Mouse (Mus musculus) lung, postnatal 36 days (tissue): ENCODE measurements around the gene Ccr4.

Source experiments
- DNase-seq: peaks from one replicate; pipeline ENCODE4 v3.0.0; 2022; ENCODE audit warnings: mixed read lengths

Gene Ccr4

DNA sequence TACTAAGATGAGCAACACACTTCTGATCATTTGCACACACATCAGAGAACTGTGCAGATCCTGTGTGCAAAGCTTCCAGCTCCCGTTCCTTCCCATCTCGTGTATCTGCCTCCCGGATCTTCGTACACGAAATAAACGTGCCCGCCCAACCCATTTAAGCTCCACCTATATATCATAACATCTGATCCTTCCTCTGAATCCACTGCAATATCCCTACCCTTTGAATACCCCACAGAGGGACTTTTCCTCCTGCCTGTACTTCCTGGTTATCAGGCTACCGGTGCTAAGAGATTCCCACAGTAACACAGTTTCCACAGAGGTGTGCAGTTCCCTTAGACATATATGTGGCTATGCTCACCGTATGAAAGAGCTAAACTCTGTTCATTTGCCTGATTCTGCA, at the start of gene Ccr4:
TSS of gene Ccr4 (minus strand) at position 101 of the 400 bp plus-strand sequence.
- DNase-seq, result no peak

DNA sequence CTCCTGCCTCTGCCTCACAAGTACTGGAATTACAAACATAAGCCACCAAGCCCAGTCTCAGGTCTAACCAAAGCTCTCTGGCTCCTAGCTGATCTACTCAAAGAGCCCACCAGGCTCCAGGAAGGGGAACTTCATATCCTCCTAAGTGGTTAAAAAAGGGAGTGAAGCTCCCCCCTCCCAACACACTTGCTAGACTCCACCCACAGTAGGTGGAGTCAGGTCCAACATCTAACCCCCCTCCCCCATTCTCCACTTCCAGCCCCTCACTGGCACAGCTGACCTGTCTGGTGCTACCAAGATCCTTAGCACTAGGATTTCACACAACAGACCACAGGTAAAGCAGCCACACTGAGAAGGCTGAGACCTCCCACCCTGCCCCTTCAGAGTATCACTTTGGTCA, 49.1 kb upstream of the Ccr4 start:
- no peak for DNase-seq

DNA sequence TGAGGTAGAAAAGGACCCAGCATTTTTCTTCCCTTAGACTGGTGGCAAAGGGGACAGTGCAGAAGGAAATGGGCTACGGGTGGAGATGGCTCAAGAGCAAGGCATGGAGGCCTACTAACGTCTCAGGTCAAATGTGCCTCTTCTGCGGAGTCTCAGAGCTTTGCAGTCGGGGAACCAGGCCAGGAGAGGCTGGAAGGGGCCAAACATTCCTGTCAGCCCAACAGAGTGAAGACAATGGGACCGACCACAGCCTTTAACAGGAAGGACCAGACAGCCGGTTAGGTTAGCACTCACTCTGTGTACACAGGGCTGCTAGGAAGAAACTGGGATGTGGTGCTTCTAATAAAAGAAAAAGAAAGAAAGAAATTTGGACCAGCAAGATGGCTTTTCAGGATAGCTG, 45.3 kb upstream of the Ccr4 start:
- no peak for DNase-seq

DNA sequence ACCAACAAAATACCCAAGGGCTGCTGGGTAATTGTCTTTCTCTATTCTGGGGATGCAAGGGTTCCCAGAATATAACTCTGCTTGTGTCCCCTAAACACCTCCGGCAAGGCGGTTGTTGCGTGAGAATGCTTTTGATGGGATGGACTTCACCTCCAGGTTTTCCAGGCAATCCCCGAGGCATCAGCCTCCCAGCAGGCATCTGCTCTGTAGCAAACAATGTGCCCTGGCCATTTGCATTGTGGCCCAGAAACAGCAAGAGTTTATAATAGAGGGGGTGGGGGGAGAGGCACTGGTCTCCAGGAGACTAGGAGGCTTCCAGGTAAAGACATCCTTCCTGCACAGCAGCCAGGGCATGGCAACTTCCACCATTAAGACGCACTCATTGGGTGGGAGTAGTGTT, 44.4 kb upstream of the Ccr4 start:
- DNase-seq, result no peak

DNA sequence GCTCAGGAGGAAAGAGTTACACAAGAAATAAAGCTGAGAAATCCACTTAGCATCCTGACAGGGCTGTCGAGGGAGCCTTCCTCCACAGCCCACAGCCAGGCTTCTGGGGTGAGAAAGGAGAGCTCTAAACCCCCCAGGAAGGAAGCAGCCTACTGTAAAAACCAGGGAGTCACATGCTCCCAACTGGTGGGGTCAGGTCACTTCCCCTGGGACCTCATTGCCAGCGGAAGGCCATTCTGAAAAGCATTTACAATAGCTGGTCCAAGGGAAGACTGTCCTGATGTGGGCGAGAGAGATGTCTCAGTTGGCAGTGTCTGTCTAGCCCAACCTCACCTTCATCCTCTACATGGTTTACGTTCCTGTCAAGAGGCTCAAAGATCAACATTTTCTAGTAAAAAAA, 43.8 kb upstream of the Ccr4 start:
- no peak for DNase-seq

DNA sequence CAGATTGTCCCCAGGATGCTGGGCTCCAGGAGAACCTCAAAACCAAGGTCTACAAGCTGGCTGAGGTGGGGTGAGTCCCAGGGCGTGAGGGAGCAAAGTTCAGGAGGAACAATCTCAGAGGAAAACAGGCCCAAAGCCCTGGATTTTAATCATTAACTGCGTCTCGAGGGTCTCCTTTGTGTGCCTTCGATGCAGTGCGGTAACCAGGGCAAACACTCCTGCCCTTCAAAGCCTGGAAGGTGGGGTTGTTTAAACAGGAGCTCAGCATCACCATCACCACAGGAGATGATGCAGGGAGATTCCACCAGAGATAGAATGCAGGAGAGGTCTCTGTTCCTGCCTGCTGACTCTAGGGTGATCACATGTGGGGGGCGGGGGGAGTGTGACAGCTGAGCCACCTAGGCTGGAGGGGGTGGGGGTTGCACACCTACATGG, 42.9 kb upstream of the Ccr4 start:
- DNase-seq, result no peak

DNA sequence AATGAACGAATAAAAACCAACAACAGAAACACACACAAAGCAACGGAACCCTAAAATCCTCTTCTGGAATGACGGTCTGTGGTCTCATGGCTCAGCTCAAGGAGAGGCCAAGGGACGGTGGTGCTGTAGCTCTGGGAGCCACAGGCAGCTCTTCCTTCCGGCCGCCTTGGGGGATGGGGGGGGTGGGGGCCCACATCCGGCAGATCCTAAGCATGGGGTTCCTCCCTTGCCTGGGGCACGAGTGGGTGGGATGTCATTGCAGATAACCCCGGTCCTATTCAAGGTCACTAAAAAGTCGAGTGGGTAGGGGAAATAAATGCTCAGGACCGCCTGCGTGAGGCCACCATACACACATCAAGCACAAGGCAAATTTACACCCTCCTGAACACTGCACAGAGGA, 42.0 kb upstream of the Ccr4 start:
- no peak for DNase-seq

DNA sequence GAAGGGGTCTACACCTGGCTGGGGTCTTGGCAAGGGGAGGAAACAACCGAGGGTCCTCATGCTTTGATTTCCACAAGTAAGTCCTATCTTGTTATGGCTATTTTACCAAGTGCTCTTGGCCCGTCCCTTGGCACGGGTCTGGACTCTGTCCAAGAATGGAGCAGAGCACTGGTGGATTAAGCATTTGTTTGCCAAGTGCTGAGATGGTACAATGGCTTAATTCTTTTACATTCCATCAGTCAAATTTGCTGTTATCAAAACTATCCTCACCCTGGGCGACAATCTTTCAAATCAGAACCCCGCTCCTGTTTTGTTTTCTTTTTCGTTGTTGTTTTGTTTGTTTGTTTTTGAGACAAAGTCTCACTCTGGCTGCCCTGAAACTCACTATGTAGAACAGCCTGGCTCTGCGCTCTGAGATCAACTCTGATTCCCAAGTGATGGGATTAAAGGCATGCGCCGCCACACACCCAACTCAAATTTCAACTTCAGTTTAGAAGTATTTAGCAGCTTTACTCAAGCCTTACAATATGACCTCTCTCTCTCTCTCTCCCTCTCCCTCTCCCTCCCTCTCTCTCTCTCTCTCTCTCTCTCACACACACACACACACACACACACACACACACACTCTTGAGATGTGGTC, 40.2 kb upstream of the Ccr4 start:
- DNase-seq, result peak; percentile 43

DNA sequence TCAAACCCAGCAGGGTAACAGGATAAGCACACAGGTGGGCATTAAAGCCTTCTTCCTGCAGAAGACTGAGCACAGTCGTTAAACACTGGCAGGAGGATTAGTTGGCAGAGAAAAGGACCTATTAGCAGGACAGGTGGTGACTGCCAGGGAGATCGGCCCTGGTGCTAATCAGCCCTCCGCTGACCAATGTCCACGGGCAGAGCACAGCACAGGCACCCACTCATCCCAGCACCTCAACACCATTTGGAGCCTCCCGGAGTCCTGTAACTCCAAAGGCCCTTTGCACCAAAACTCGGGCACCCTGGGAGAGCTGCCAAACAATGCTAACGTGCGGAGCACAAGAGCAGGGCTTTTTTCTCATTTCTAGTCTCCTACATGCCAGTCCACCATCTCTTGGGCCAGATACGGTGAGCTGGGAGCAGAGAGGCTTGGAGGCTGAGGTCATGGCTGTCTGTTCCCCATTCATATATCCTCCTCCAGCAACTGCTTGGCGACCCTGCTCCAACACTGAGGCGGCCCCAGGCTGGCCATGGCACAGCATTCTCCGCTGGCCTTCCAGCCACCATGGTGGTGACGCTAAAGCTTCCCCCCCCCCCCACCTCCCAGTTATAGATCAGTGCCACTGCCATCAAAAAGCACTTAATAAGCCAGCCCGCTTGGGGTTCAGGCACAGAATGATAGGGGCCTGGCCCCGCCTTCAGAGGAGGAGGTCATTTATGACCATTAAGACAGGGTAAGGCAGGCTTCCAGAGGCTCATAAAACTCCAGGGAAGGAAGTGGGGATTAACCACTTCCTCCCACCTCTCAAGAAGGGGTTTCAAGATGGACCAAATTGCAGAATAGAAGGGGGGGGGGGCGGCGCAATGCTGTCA, 39.4 kb upstream of the Ccr4 start:
- no peak for DNase-seq

DNA sequence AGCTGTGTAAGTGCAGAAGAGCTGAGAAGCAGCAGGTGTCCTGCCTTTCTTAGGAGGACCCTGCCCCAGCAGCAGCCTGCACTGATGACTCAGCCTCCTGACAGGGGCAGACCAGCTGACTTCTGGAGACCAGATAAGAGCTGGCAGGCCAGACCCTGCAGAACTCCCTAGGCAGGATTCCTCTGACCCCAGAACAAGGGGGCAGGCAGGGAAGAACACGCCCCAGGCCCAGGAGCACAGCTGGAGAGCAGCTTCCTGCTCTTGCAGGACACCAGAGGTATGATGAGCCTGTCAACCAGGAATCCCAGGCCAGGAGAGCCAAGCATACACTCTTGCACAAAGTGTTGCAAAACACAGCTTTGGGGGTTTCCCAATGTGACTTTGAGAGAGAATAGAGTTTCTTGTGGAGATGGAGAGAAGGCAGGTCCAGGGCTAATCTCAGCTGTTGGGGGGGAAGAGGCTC, 36.6 kb upstream of the Ccr4 start:
- DNase-seq, result no peak

DNA sequence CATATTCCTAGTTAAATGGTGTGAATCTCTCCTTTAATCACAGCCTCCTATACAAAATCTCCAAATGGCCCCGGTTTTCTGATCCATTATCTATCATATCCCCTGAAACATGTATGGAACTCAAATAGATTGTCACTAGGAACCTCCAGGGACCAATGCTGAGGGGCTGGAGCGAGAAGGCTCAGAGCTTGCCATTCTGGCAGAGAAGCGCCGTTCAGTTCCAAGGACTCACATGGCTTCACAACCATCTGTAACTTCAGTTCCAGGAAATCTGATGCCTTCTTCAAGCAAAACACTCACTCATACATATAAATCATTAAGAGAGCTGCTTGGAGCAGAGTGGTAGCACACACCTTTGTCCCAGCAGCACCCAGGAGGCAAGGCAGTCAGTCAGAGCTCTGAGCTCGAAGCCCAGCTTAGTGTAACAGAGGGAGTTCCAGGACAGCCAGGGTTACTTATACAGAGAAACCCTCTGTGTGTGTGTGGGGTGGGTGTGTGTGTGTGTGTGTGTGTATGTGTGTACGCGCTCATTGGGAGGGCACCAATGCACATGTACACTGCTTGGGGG, 34.4 kb upstream of the Ccr4 start:
- no peak for DNase-seq

DNA sequence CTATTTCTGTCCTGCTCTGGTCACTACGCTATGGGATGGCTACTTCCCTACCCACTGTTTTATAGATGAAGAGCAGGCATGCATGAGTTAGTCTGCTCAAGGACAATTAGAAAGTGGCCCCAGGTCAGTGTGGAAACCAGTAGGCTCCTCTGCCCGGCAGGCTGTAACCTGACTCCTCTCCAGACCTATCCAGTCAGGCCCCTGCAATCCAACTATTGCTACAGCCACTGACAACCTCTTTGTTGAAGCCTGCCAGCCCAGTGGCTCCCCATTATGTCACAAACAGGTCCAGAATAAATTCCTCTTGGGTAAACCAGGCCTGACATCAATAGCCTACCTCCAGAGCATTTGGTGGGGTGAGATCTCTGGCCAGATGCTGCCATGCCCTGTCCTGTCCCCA, 31.9 kb upstream of the Ccr4 start:
- no peak for DNase-seq

DNA sequence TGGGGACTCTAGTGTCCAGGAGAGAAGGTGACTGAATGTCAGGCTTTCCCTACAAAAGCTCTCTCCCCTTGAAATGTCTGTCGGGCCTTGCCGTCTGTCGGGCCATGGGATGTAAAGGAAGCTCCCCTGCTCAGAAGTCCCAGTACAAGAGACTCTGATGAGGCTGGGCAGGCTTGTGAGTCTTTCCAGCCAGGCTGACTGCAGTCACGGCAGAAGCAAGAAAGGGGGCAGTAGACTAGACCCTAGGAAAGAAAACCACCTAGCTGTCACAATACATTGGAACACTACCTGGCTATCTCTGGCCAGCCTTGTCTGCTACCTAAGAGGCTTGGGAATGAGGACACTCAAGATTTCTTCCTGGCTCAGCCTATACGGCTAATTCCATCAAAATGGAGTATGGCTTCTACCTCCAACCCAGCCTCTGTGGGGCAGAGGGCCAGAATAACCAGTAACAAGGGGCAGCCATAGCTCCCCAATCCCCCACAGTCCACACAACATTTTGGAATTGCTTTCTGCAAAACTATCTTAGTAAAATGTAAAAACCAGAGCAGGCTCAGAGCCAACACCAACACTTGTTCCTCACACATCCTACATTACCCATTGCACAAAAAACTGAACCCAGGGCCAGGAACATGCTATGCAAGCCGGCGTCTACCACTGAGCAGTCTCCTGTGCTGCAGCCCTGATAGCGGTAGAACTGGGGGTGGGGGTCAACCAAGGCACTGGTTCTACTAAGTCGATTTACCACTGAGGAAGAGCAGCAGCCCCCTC, 30.2 kb upstream of the Ccr4 start:
- no peak for DNase-seq

DNA sequence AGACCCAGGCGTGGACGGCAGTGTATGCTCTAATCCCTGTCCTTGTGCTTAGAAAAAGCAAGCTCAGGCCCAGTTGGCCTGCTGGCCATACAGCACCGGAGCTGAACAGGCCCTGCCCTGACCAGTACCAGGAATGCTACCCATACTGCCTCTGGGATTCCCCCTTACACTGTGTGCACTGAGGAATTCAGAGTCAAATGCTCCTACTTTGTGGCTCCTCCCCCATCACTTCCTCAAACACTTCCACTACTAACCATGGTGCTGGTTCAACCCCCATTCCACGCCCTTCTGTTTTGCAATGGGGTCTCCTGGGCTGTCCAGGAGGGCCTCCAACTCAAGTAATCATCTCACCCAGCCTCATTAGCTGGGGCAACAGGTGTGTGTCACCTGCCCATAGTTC, 29.1 kb upstream of the Ccr4 start:
- no peak for DNase-seq

DNA sequence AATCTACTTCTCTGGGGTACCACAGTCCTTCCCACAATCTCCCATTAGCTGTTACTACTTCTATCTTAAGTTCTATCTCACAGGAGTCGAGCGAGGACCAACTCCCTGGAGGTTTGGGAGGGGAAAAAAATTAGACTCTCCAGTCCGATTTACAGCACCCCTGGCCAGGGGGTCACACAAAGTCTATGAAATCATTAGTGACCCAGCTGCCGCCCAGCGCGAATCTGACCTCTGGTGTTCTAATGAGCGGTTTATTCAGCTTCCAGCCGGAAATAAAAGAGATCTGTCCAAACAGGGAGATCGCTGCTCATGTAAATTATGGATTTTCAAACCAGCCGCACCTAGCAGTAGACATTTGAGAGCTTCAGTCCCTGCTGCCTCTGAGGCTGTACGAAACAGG, 26.6 kb upstream of the Ccr4 start:
- DNase-seq, result no peak

DNA sequence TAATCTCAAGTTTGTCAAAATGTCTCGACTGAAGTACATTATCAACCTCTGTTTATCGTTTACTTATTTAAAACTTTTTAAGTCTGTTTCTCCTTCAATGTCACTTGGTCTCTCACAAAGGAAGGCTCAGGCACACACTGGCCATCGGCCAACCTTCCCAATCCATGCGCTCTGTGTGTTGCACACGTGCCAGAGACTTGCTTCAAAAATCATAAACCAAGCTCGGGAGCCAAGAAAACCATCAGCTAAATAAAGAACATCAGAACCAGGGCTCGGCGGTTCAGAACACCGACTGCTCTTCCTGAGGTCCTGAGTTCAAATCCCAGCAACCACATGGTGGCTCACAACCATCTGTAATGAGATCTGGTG, 23.9 kb upstream of the Ccr4 start:
- peak; percentile 46 for DNase-seq

DNA sequence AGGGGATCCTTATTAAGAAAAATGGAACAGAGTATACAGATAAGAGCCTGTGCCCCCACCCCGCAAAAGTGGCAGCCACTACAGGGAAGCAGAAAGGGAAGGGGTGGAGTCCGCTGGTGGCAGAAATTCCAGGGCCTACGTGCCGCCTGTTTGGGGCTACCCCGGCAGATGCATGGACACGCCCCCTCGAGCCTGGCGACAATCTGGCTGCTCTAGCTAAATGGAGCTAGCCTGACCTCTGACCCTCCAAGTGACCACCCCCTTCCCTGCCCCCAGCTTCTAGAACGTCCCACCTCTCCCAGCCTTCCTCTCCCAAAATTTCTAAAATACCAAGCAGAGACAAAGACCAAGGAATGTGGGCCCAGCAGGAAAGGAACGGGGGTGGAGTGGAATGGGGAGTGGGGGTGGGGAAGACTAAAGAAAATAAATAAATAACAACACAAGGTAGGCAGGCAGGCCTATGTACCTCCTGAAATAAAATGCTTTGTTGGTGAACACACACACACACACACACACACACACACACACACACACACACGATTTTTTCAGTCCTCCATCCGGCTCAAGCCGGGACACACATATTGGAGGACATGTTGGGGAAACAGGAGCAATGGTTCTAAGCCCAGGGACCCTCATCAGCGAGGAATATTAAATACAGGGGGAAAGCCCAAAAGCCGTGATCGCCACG, 23.4 kb upstream of the Ccr4 start:
- peak; percentile 68 for DNase-seq

DNA sequence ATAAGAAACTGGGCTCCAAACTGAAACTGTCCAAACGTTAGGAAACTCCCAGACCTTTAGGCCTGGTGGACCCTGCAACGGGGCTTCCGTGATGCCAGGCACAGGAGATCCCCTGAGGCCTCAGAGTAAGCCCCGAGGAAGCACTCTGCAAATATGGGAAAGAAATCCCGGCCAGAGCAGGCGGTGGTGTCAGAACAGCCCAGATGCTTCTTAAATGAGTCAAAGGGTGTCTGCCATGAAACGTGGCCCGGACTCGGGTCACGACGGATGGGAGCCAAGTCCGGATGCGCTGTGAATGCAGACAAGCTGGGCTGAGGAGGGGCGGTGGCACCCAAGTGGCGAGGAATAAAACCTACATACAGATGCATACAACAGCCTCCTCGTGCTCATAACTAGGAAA, 22.4 kb upstream of the Ccr4 start:
- peak; percentile 78 for DNase-seq

DNA sequence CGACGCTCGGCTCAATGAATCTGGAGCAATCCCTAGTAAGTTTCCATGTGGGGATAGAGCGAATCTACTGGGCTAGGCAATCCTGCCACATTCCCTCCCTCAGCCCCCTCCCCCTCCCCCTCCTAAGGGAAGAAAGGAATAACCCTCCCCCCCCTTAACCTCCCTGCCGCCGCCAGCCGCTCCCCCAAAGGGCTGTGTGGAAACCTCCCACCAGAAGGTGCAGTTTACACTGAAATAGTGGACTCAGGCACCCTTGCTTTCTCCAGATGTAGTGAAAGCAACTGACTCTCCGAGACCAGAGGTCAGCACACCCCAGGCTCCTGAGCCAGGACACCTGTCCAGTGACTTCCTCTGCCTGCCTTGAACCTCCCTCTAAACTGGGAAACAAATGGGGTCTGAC, 21.9 kb upstream of the Ccr4 start:
- no peak for DNase-seq

DNA sequence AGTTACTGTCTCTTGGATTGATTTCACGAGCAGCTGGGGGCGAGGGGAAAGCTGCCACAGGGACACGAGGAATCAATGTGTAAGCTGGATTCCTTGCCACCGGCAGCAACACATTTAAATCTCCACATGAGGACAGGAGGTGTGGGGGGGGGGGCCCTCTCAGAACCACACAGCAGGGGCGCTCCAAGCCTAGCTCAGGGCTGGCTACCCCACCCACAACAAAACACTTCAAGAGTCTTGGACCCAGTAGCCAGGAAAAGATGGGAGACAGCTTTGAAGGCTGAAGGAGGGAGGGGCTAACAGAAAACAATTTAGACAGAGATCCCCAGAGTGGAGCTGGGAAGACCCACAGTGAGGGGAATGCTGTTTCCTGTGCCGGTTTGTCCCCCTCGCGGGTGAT, 21.2 kb upstream of the Ccr4 start:
- no peak for DNase-seq

DNA sequence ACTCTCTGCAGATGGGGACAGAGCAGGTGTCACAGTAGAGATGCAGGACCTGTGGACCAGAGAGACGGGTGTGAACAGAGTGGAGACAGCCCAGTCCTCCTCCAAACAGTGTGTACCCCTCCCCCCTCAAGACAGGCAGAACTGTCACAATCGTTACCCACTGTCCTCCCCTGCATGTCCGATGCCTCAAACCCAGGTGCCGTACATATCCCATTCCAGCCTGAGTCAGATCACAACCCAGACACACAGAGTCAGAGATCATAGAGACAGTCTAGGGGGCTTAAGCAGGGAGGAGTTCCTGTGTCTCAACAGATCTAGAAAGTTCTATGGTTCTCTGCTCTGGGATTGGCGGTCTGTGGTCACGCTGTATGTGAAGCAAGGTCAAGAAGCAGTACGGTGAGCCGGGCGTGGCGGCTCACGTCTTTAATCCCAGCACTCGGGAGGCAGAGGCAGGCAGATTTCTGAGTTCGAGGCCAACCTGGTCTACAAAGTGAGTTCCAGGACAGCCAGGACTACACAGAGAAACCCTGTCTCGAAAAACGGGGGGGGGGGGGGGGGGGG, 20.4 kb upstream of the Ccr4 start:
- DNase-seq, result no peak

DNA sequence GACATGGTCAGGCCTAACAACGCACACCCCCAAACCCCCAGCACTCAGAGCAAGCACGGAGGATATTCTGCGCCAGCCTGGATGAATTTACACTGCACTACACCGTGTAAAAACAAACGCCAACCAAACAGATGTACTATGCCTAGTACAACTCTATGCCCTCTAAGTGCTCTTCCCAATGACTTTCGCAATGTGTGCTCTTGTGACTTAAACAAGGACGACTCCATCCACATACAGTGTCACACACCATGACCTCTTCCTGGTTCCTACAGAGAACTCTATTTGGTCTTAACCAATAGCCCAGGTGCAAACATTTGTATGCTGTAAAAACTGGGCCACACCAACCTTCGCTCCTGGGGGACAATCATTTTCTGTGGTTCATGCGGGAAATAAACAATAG, 17.8 kb upstream of the Ccr4 start:
- DNase-seq, result peak; percentile 53
